In genomic region chr17:87133823-87134222, GRCm38 (mm10) we compare ENCODE assay signal across 7 mouse cellular contexts. TPM values are rescaled to one million over a fixed set of nuclear protein-coding genes. Genes with fewer than 3 reads are reported as not detected.
DNase-seq lines count a peak whose midpoint lies in the region; ATAC-seq lines count a peak whose summit lies in the region.

No protein-coding gene starts in this region.

- H3K4me3 ChIP-seq in kidney, embryonic 15.5 days (replicated peaks): no peak overlapping the region

- no peak overlapping the region for H3K9ac ChIP-seq in kidney, embryonic 15.5 days

- H3K9me3 ChIP-seq in kidney, embryonic 15.5 days (replicated peaks): no peaks in the 10 kb centered on the region

- ATAC-seq in kidney, embryonic 15.5 days (replicated peaks; ENCODE audit: low FRiP score): no peak
- ATAC-seq in megakaryocyte, adult 5-6 weeks (ENCODE audit: poor library complexity, severe bottlenecking): no peak

- no peaks in the 10 kb centered on the region; the same call in 1 of the 2 replicates for H3K4me1 ChIP-seq in kidney, embryonic 15.5 days

- 81% methylated on average over 23 of the region's 23 CpGs for WGBS in kidney, embryonic 15.5 days

- no peak overlapping the region for H3K4me2 ChIP-seq in kidney, embryonic 15.5 days

- H3K36me3 ChIP-seq in kidney, embryonic 15.5 days: peaks cover 43% of the 10 kb centered on the region

- H3K27ac ChIP-seq in kidney, embryonic 15.5 days: no peak overlapping the region

- no peaks in the 10 kb centered on the region for H3K27me3 ChIP-seq in kidney, embryonic 15.5 days

- peak; percentile 34 for DNase-seq in kidney, adult 18-20 months
- DNase-seq in WW6 (ENCODE audit: low read depth, low spot score): peak; percentile 16
- DNase-seq in embryo, embryonic 10 days (ENCODE audit: low spot score): peak; percentile 53
- DNase-seq in kidney, postnatal 4 days: peak; percentile 60 to 73
- no peak for DNase-seq in frontal cortex, postnatal 10 days (ENCODE audit: low spot score in 2 of 2)

RNA-seq across cellular contexts. Expression of gene Socs5, which starts 26.3 kb away (rescaled TPM):
- polyA plus RNA-seq in kidney, embryonic 15.5 days (2015; fragmentation: Nextera tagmentation; extraction: Ambion mirVana): 14.9 and 17.0 TPM in 2 replicates
- 1.8 and 3.0 TPM in 2 replicates for total RNA-seq in megakaryocyte, adult 5-6 weeks (2015)
- 1.2 TPM in 2 replicates for total RNA-seq in megakaryocyte, adult 5-6 weeks (2017)

Comparison
In these comparisons a context has a peak if more than half of its experiments do, and no peak if none do; other contexts are left out.
1. DNase-seq: peak in kidney, adult 18-20 months (single experiment), WW6 (single experiment), embryo, embryonic 10 days (single experiment) and kidney, postnatal 4 days (2 of 2); none in frontal cortex, postnatal 10 days (0 of 2).